Mouse (Mus musculus) CH12.LX (cell line): ENCODE results near the gene Calm4. TPM values are rescaled to one million over a fixed set of nuclear protein-coding genes. Genes with fewer than 3 reads are reported as not detected.

Experiments
- DNase-seq: peaks from one replicate; pipeline ENCODE4 v3.0.0-alpha.2; 2013; ENCODE audit errors: extremely low read depth
- H3K27ac ChIP-seq: 2 replicates; pipeline ENCODE4 v1.5.1; 2012; ENCODE audit warnings: low read depth, mild to moderate bottlenecking, control low read depth, moderate library complexity; ENCODE audit not compliant: insufficient read depth
- H3K27me3 ChIP-seq: replicated peaks from 2 replicates; pipeline ENCODE3; 2012; ENCODE audit warnings: inconsistent platforms
- H3K36me3 ChIP-seq, 2 experiments: replicated peaks in 1 of 2; 2 replicates each; pipeline versions ENCODE3 to v1.6.1; 2012; ENCODE audit warnings: inconsistent platforms in 1 of 2, low read length in 1 of 2, mild to moderate bottlenecking in 1 of 2, mixed read lengths in 1 of 2, moderate library complexity in 1 of 2; ENCODE audit not compliant: control insufficient read depth in 1 of 2, insufficient read depth in 1 of 2
- H3K4me1 ChIP-seq, 2 experiments: 2 replicates each; pipeline ENCODE4 v1.6.1; 2012; ENCODE audit warnings: inconsistent platforms in 1 of 2, moderate library complexity in 1 of 2; ENCODE audit not compliant: insufficient read depth in 2 of 2, control insufficient read depth in 1 of 2
- H3K4me2 ChIP-seq: 2 replicates; pipeline ENCODE4 v1.6.1; 2012; ENCODE audit warnings: low read depth, mild to moderate bottlenecking, control low read depth; ENCODE audit not compliant: poor library complexity, insufficient read depth, severe bottlenecking
- H3K4me3 ChIP-seq, 3 experiments: fragments of 150-350 bp in 1 of 3; sonication (generic) in 1 of 3; replicated peaks in 1 of 3; 2 replicates each; pipeline versions ENCODE3 to v1.5.1; 2011 to 2012; ENCODE audit warnings: low read depth in 2 of 3, low read length in 2 of 3, mild to moderate bottlenecking in 2 of 3, moderate library complexity in 2 of 3, control low read depth in 1 of 3, improper control_type of control experiment in 1 of 3, inconsistent platforms in 1 of 3, mixed read lengths in 1 of 3; ENCODE audit not compliant: poor library complexity in 1 of 3
- H3K79me2 ChIP-seq: replicated peaks from 2 replicates; pipeline ENCODE4 v1.6.1; 2012; ENCODE audit warnings: mild to moderate bottlenecking, moderate library complexity; ENCODE audit not compliant: control insufficient read depth, poor library complexity, insufficient read depth, severe bottlenecking; ENCODE audit errors: extremely low read depth
- H3K9ac ChIP-seq: 2 replicates; pipeline ENCODE4 v1.6.1; 2012; ENCODE audit warnings: low read depth, mild to moderate bottlenecking, control low read depth, moderate library complexity; ENCODE audit not compliant: insufficient read depth
- H3K9me3 ChIP-seq: replicated peaks from 2 replicates; pipeline ENCODE3; 2012; ENCODE audit warnings: low read length, inconsistent platforms, mixed read lengths
- ETS1 ChIP-seq: conservative IDR thresholded peaks from 2 replicates; pipeline ENCODE4 v1.6.1; 2012; ENCODE audit warnings: low read depth, mild to moderate bottlenecking, inconsistent platforms, low read length, improper control_type of control experiment, moderate library complexity
- MAFK ChIP-seq: IDR thresholded peaks from 2 replicates; pipeline ENCODE4 v1.6.1; 2011; ENCODE audit warnings: low read length, improper control_type of control experiment; ENCODE audit not compliant: insufficient replicate concordance
- MAX ChIP-seq: IDR thresholded peaks from 2 replicates; pipeline ENCODE4 v1.6.1; 2011; ENCODE audit warnings: low read length, improper control_type of control experiment
- NELFE ChIP-seq: IDR thresholded peaks from 2 replicates; pipeline ENCODE4 v1.6.1; 2011; ENCODE audit warnings: low read depth, low read length, improper control_type of control experiment
- POLR2AphosphoS2 ChIP-seq: IDR thresholded peaks from 2 replicates; pipeline ENCODE4 v1.6.1; 2011; ENCODE audit warnings: low read depth, low read length, improper control_type of control experiment
- SIN3A ChIP-seq: IDR thresholded peaks from 2 replicates; pipeline ENCODE4 v1.6.1; 2012; ENCODE audit warnings: low read length, improper control_type of control experiment, inconsistent platforms
- SMC3 ChIP-seq: IDR thresholded peaks from 2 replicates; pipeline ENCODE4 v1.6.1; 2011; ENCODE audit warnings: low read depth, low read length, improper control_type of control experiment
- TCF12 ChIP-seq: IDR thresholded peaks from 2 replicates; pipeline ENCODE4 v1.6.1; 2014; ENCODE audit warnings: low read depth, mild to moderate bottlenecking, inconsistent platforms, low read length, improper control_type of control experiment
- USF1 ChIP-seq: IDR thresholded peaks from 2 replicates; pipeline ENCODE4 v1.6.1; 2014; ENCODE audit warnings: low read depth, mild to moderate bottlenecking, inconsistent platforms, low read length, improper control_type of control experiment
- ZMIZ1 ChIP-seq: IDR thresholded peaks from 2 replicates; pipeline ENCODE4 v1.6.1; 2012; ENCODE audit warnings: low read depth, mild to moderate bottlenecking, inconsistent platforms, low read length, improper control_type of control experiment
- dilution Hi-C: fragments of 300-500 bp; cut with MboI; formaldehyde crosslinking; loops from 2 replicates; pipeline ENCODE4 v1.14.3; 2020; ENCODE audit warnings: low sequenced_read_pairs; ENCODE audit not compliant: extremely low pct_unique_long_range_greater_than_20kb, extremely low pct_ligation_motif_present
- in situ Hi-C: fragments of 300-500 bp; cut with MboI; formaldehyde crosslinking; loops from 3 replicates; pipeline ENCODE4 v1.14.3; 2019; ENCODE audit warnings: low sequenced_read_pairs, low pct_ligation_motif_present, low pct_unique_long_range_greater_than_20kb, mixed read lengths
- polyA plus RNA-seq: library from polyadenylated mRNA; unstranded; fragments of >175 nt; gene quantifications from 2 replicates; pipeline ENCODE4 v1.2.1, GENCODE M21; 2012; ENCODE audit warnings: low read depth; ENCODE audit not compliant: insufficient read length
- total RNA-seq, 2 experiments: library from RNA; depleted of rRNA; stranded (reverse); fragments of 300-350 nt in 1 of 2; fragments of >200 nt in 1 of 2; gene quantifications; 2 replicates each; pipeline ENCODE4 v1.2.3; 2012 to 2014

Calm4 gene
- total and polyA plus RNA-seq, 3 experiments: not detected

GRCm38 (mm10) chr13:3876448-3876847 lies 38.9 kb downstream of the Calm4 start:
- no peak overlapping the region for H3K27ac ChIP-seq
- no peak overlapping the region for H3K4me3 ChIP-seq
- no peak overlapping the region for H3K9ac ChIP-seq
- dilution Hi-C loops (no loop called here), in situ Hi-C loops (loop anchor here (25.0 kb wide), 1 partner anchor 114 kb away; no protein-coding TSS in a partner anchor)
- TF ChIP-seq SIN3A (no peak), SMC3 (no peak), TCF12 (no peak), MAX (no peak), MAFK (no peak)
- H3K4me2 ChIP-seq: no peak overlapping the region
- H3K79me2 ChIP-seq: no peaks in the 10 kb centered on the region
- H3K9me3 ChIP-seq: no peaks in the 10 kb centered on the region
- peaks cover 1 to 16% of the 10 kb centered on the region in 2 experiments for H3K36me3 ChIP-seq
- H3K4me1 ChIP-seq: no peaks in the 10 kb centered on the region
- no peak for DNase-seq
- no peaks in the 10 kb centered on the region for H3K27me3 ChIP-seq

- no peaks in the 10 kb centered on the region for H3K4me1 ChIP-seq
- no peaks in the 10 kb centered on the region for H3K79me2 ChIP-seq
- no peaks in the 10 kb centered on the region for H3K27me3 ChIP-seq
- no peak overlapping the region for H3K4me3 ChIP-seq
- no peak overlapping the region for H3K4me2 ChIP-seq
- no peak overlapping the region for H3K9ac ChIP-seq
- peaks cover 7 to 24% of the 10 kb centered on the region in 2 experiments for H3K36me3 ChIP-seq
- DNase-seq: no peak
- in situ Hi-C loops: loop anchor here (25.0 kb wide), 1 partner anchor 115 kb away; no protein-coding TSS in a partner anchor
- H3K27ac ChIP-seq: no peak overlapping the region
- no peak for TF ChIP-seq SMC3
- TF ChIP-seq ETS1: no peak
- dilution Hi-C loops: no loop called here
- no peaks in the 10 kb centered on the region for H3K9me3 ChIP-seq
These were observed 39.6 kb downstream of the Calm4 start for GRCm38 (mm10) chr13:3877185-3877584.

- H3K9me3 ChIP-seq: no peaks in the 10 kb centered on the region
- H3K27me3 ChIP-seq: no peaks in the 10 kb centered on the region
- H3K36me3 ChIP-seq: peaks cover 7 to 25% of the 10 kb centered on the region in 2 experiments
- DNase-seq: no peak
- no peak for TF ChIP-seq POLR2AphosphoS2
- TF ChIP-seq NELFE: no peak
- no peak for TF ChIP-seq MAX
- TF ChIP-seq SMC3: no peak
- TF ChIP-seq ETS1: no peak
- no peak for TF ChIP-seq USF1
- no peak for TF ChIP-seq ZMIZ1
- H3K4me3 ChIP-seq: no peak overlapping the region
- H3K79me2 ChIP-seq: no peaks in the 10 kb centered on the region
- no peak overlapping the region for H3K4me2 ChIP-seq
- dilution Hi-C loops (no loop called here), in situ Hi-C loops (loop anchor here (25.0 kb wide), 1 partner anchor 115 kb away; no protein-coding TSS in a partner anchor)
- H3K4me1 ChIP-seq: no peaks in the 10 kb centered on the region
- H3K9ac ChIP-seq: no peak overlapping the region
- no peak overlapping the region for H3K27ac ChIP-seq
These were observed 40.2 kb downstream of the Calm4 start for GRCm38 (mm10) chr13:3877679-3878220.
